Mouse (Mus musculus): ENCODE data around the gene Taar3. TPM values are rescaled to one million over a fixed set of nuclear protein-coding genes. Genes with fewer than 3 reads are reported as not detected.

Taar3 gene
- polyA plus RNA-seq, 1 experiment from 2014 or later, result not detected

DNA sequence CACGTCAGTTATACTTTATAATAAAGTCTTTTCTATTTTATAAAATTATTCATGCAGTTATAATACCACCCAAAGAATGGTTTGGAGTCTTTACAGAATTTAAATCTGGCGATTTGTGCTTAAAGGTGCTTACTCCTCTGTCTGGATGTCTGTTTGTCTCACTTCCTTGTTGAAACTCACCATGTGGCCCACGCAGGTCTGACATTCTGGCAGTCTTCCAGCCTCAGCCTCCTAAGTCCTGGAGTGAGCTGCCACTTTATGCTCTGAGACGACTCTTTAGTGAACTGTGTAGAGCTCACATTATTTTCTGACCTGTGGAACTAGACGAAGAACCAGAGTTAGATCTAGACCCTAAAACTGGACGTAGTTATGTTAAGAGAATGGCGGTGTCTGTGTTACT, 1.3 kb upstream of the Taar3 start:
- no peak overlapping the region for H3K4me3 ChIP-seq (ENCODE audit: low read depth, low read length)
- no peaks in the 10 kb centered on the region for H3K4me1 ChIP-seq (ENCODE audit: control insufficient read depth, insufficient read depth, low read length)
- H3K9ac ChIP-seq (ENCODE audit: low read depth, low read length), result no peak overlapping the region
- no peak overlapping the region for H3K4me2 ChIP-seq
- no peak for ATAC-seq (replicated peaks; ENCODE audit: insufficient number of reproducible peaks, low FRiP score, low TSS enrichment)
- 63% methylated on average over 7 of the region's 7 CpGs for WGBS (ENCODE audit: insufficient replicate concordance)
- no peaks in the 10 kb centered on the region for H3K9me3 ChIP-seq (replicated peaks; ENCODE audit: control insufficient read depth, low read length)
- no peak overlapping the region for H3K27ac ChIP-seq (ENCODE audit: low read depth, low read length)
- no peaks in the 10 kb centered on the region for H3K27me3 ChIP-seq (ENCODE audit: control insufficient read depth, insufficient read depth, low read length)
- H3K36me3 ChIP-seq (ENCODE audit: control insufficient read depth, insufficient read depth, low read length), result no peaks in the 10 kb centered on the region

- Histone ChIP-seq H3K4me1 (ENCODE audit: control insufficient read depth, insufficient read depth, low read length) (no peaks in the 10 kb centered on the region), H3K27ac (ENCODE audit: low read depth, low read length) (no peak overlapping the region), H3K36me3 (ENCODE audit: control insufficient read depth, insufficient read depth, low read length) (no peaks in the 10 kb centered on the region), H3K9me3 (replicated peaks; ENCODE audit: control insufficient read depth, low read length) (no peaks in the 10 kb centered on the region), H3K9ac (ENCODE audit: low read depth, low read length) (no peak overlapping the region), H3K4me3 (ENCODE audit: low read depth, low read length) (no peak overlapping the region), H3K27me3 (ENCODE audit: control insufficient read depth, insufficient read depth, low read length) (no peaks in the 10 kb centered on the region), H3K4me2 (no peak overlapping the region)
- no peak for ATAC-seq (replicated peaks; ENCODE audit: insufficient number of reproducible peaks, low FRiP score, low TSS enrichment)
- WGBS (ENCODE audit: insufficient replicate concordance), result 72% methylated on average over 6 of the region's 6 CpGs
Observed at GRCm38 (mm10) chr10:23951714-23952113, 2.4 kb downstream of the Taar3 start.

DNA sequence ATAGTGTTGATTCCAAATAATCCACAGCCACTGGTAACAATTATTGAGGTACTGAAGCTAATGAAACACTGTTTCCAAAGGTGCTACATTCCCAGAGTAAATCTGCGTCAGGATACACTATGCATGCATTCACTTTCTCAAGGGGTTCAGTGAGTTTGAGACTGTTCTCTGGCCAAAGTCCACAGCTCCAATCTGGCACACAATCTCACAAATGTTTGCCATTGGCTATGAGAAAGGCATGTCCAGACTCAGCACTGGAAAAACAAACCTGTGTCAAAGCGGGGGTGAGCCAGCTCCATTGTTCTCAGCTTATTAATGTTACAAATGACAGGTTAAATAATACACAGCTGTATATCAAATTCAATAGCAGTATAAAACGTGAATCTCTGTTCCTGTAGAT, 9.7 kb downstream of the Taar3 start:
- H3K9me3 ChIP-seq (replicated peaks; ENCODE audit: control insufficient read depth, low read length), result no peaks in the 10 kb centered on the region
- no peak overlapping the region for H3K27ac ChIP-seq (ENCODE audit: low read depth, low read length)
- no peak overlapping the region for H3K9ac ChIP-seq (ENCODE audit: low read depth, low read length)
- no peaks in the 10 kb centered on the region for H3K4me1 ChIP-seq (ENCODE audit: control insufficient read depth, insufficient read depth, low read length)
- H3K36me3 ChIP-seq (ENCODE audit: control insufficient read depth, insufficient read depth, low read length), result no peaks in the 10 kb centered on the region
- H3K4me2 ChIP-seq, result no peak overlapping the region
- no peaks in the 10 kb centered on the region for H3K27me3 ChIP-seq (ENCODE audit: control insufficient read depth, insufficient read depth, low read length)
- no peak for ATAC-seq (replicated peaks; ENCODE audit: insufficient number of reproducible peaks, low FRiP score, low TSS enrichment)
- H3K4me3 ChIP-seq (ENCODE audit: low read depth, low read length), result no peak overlapping the region
- 60% methylated on average over 3 of the region's 3 CpGs for WGBS (ENCODE audit: insufficient replicate concordance)

GRCm38 (mm10) chr10:23960444-23960915, 11.1 kb downstream of the Taar3 start, which contains the start of gene Taar4:
Taar4 (plus strand) TSS chr10:23960494.
- ATAC-seq (replicated peaks; ENCODE audit: insufficient number of reproducible peaks, low FRiP score, low TSS enrichment), result no peak

GRCm38 (mm10) chr10:23963444-23963843, 14.1 kb downstream of the Taar3 start:
- H3K27me3 ChIP-seq (ENCODE audit: control insufficient read depth, insufficient read depth, low read length), result no peaks in the 10 kb centered on the region
- ATAC-seq (replicated peaks; ENCODE audit: insufficient number of reproducible peaks, low FRiP score, low TSS enrichment), result no peak
- no peaks in the 10 kb centered on the region for H3K4me1 ChIP-seq (ENCODE audit: control insufficient read depth, insufficient read depth, low read length)
- H3K9ac ChIP-seq (ENCODE audit: low read depth, low read length), result no peak overlapping the region
- H3K27ac ChIP-seq (ENCODE audit: low read depth, low read length), result no peak overlapping the region
- H3K9me3 ChIP-seq (replicated peaks; ENCODE audit: control insufficient read depth, low read length), result no peaks in the 10 kb centered on the region
- H3K4me3 ChIP-seq (ENCODE audit: low read depth, low read length), result no peak overlapping the region
- no peak overlapping the region for H3K4me2 ChIP-seq
- H3K36me3 ChIP-seq (ENCODE audit: control insufficient read depth, insufficient read depth, low read length), result no peaks in the 10 kb centered on the region
- WGBS (ENCODE audit: insufficient replicate concordance), result 42% methylated on average over 3 of the region's 3 CpGs

More at GRCm38 (mm10) chr10:23960444-23960915, 11.1 kb downstream of the Taar3 start, which contains the start of gene Taar4:
- Histone ChIP-seq H3K27me3 (ENCODE audit: control insufficient read depth, insufficient read depth, low read length) (no peaks in the 10 kb centered on the region), H3K9ac (ENCODE audit: low read depth, low read length) (no peak within 1 kb of the TSS), H3K9me3 (replicated peaks; ENCODE audit: control insufficient read depth, low read length) (no peaks in the 10 kb centered on the region), H3K4me1 (ENCODE audit: control insufficient read depth, insufficient read depth, low read length) (no peaks in the 10 kb centered on the region), H3K4me3 (ENCODE audit: low read depth, low read length) (no peak within 1 kb of the TSS), H3K36me3 (ENCODE audit: control insufficient read depth, insufficient read depth, low read length) (no peaks in the 10 kb centered on the region), H3K4me2 (no peak within 1 kb of the TSS), H3K27ac (ENCODE audit: low read depth, low read length) (no peak within 1 kb of the TSS)
- WGBS (ENCODE audit: insufficient replicate concordance), result 92% methylated on average over 13 of the region's 13 CpGs

DNA sequence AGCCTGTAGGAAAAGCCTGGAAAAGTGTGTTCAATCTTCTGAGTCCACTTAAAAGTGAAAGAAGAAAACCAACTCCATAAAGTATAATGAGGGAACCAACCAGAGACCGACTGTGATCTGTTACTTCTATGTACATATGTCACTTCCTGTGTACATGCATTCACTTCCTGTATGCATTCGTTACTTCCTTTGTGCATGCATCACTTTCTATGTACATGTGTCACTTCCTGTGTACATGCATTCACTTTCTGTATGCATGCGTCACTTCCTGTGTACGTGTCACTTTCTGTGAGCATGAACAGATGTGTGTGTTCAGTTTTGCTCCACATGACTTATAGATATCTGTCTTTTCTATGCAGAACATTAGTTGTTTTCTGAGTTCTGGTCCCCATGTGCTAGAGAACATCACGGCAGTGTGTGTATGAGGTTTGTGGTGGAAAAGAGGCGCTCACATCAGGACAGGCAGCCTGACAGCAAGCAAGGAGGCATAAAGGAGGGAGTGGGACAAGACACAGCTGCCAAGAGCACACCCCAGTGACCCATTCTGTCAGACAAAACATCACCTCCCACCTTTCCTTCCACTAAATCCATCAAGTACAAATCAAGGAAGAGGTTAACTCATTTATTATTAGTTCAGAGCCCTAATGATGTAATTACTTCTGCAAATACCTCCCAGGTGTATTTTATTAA, 15.7 kb downstream of the Taar3 start:
- Histone ChIP-seq H3K9me3 (replicated peaks; ENCODE audit: control insufficient read depth, low read length) (no peaks in the 10 kb centered on the region), H3K27ac (ENCODE audit: low read depth, low read length) (no peak overlapping the region), H3K36me3 (ENCODE audit: control insufficient read depth, insufficient read depth, low read length) (no peaks in the 10 kb centered on the region), H3K4me3 (ENCODE audit: low read depth, low read length) (no peak overlapping the region), H3K4me2 (no peak overlapping the region), H3K4me1 (ENCODE audit: control insufficient read depth, insufficient read depth, low read length) (no peaks in the 10 kb centered on the region), H3K27me3 (ENCODE audit: control insufficient read depth, insufficient read depth, low read length) (no peaks in the 10 kb centered on the region), H3K9ac (ENCODE audit: low read depth, low read length) (no peak overlapping the region)
- WGBS (ENCODE audit: insufficient replicate concordance), result 77% methylated on average over 6 of the region's 6 CpGs
- ATAC-seq (replicated peaks; ENCODE audit: insufficient number of reproducible peaks, low FRiP score, low TSS enrichment), result no peak

GRCm38 (mm10) chr10:23970656-23971165, 21.4 kb downstream of the Taar3 start, which contains the start of gene Taar5:
Taar5 (plus strand) TSS chr10:23970706.
- no peaks in the 10 kb centered on the region for H3K36me3 ChIP-seq (ENCODE audit: control insufficient read depth, insufficient read depth, low read length)
- no peak for ATAC-seq (replicated peaks; ENCODE audit: insufficient number of reproducible peaks, low FRiP score, low TSS enrichment)
- 81% methylated on average over 11 of the region's 11 CpGs for whole genome bisulfite sequencing (ENCODE audit: insufficient replicate concordance)
- H3K4me1 ChIP-seq (ENCODE audit: control insufficient read depth, insufficient read depth, low read length), result no peaks in the 10 kb centered on the region
- H3K4me2 ChIP-seq, result no peak within 1 kb of the TSS
- H3K9ac ChIP-seq (ENCODE audit: low read depth, low read length), result no peak within 1 kb of the TSS
- H3K4me3 ChIP-seq (ENCODE audit: low read depth, low read length), result no peak within 1 kb of the TSS
- no peak within 1 kb of the TSS for H3K27ac ChIP-seq (ENCODE audit: low read depth, low read length)
- H3K9me3 ChIP-seq (replicated peaks; ENCODE audit: control insufficient read depth, low read length), result no peaks in the 10 kb centered on the region
- H3K27me3 ChIP-seq (ENCODE audit: control insufficient read depth, insufficient read depth, low read length), result no peaks in the 10 kb centered on the region

DNA sequence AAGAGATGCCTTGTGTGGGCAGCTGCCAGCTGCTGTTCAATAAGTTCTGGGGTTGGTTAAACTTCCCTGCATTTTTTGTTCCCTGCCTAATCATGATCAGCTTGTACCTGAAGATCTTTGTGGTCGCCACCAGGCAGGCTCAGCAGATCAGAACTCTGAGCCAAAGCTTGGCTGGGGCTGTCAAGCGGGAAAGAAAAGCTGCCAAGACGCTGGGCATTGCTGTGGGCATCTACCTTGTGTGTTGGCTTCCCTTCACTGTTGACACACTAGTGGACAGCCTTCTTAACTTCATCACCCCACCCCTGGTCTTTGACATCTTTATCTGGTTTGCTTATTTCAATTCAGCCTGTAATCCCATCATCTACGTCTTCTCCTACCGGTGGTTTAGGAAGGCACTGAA, 21.9 kb downstream of the Taar3 start:
- H3K4me3 ChIP-seq (ENCODE audit: low read depth, low read length), result no peak overlapping the region
- WGBS (ENCODE audit: insufficient replicate concordance), result 74% methylated on average over 5 of the region's 5 CpGs
- no peak for ATAC-seq (replicated peaks; ENCODE audit: insufficient number of reproducible peaks, low FRiP score, low TSS enrichment)
- no peak overlapping the region for H3K27ac ChIP-seq (ENCODE audit: low read depth, low read length)
- H3K9ac ChIP-seq (ENCODE audit: low read depth, low read length), result no peak overlapping the region
- H3K4me2 ChIP-seq, result no peak overlapping the region
- H3K9me3 ChIP-seq (replicated peaks; ENCODE audit: control insufficient read depth, low read length), result no peaks in the 10 kb centered on the region
- no peaks in the 10 kb centered on the region for H3K27me3 ChIP-seq (ENCODE audit: control insufficient read depth, insufficient read depth, low read length)
- no peaks in the 10 kb centered on the region for H3K36me3 ChIP-seq (ENCODE audit: control insufficient read depth, insufficient read depth, low read length)
- H3K4me1 ChIP-seq (ENCODE audit: control insufficient read depth, insufficient read depth, low read length), result no peaks in the 10 kb centered on the region

DNA sequence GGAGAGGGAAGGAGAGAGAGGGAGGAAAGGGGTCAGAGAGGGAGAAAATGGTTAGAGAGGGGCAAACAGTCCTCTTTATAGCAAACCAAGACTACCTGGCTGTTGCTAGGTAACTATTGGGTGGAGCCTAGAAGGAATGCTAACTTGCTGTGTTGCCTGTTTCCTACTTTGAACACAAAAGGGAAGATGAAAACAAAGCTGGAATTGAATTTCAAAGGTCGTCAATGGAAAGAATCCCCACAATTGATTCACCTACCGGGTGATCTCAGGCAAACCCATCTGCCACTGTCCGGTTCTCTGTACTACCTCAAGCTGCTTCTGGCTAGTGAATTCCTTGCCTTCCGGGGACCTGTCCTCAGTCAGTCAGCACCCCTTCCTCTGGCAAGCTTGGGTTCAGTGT, 28.6 kb downstream of the Taar3 start:
- ATAC-seq (replicated peaks; ENCODE audit: insufficient number of reproducible peaks, low FRiP score, low TSS enrichment), result no peak
- no peak overlapping the region for H3K27ac ChIP-seq (ENCODE audit: low read depth, low read length)
- WGBS (ENCODE audit: insufficient replicate concordance), result 63% methylated on average over 4 of the region's 4 CpGs
- H3K27me3 ChIP-seq (ENCODE audit: control insufficient read depth, insufficient read depth, low read length), result no peaks in the 10 kb centered on the region
- no peak overlapping the region for H3K4me3 ChIP-seq (ENCODE audit: low read depth, low read length)
- H3K4me2 ChIP-seq, result no peak overlapping the region
- H3K9ac ChIP-seq (ENCODE audit: low read depth, low read length), result no peak overlapping the region
- H3K4me1 ChIP-seq (ENCODE audit: control insufficient read depth, insufficient read depth, low read length), result no peaks in the 10 kb centered on the region
- H3K9me3 ChIP-seq (replicated peaks; ENCODE audit: control insufficient read depth, low read length), result no peaks in the 10 kb centered on the region
- no peaks in the 10 kb centered on the region for H3K36me3 ChIP-seq (ENCODE audit: control insufficient read depth, insufficient read depth, low read length)

Data from heart, embryonic 11.5 days (tissue).